Mouse (Mus musculus): ENCODE measurements around the gene Ttc13.

- TF ChIP-seq EP300 (IDR thresholded peaks at IDR 0.05; ENCODE audit: low read depth) = no peak
- no peak for TF ChIP-seq CTCF (IDR thresholded peaks at IDR 0.05; ENCODE audit: low read depth)
Observed at GRCm38 (mm10) chr8:124676661-124677060, 45.1 kb downstream of the Ttc13 start.
